Mouse (Mus musculus) retina, postnatal 1 day (tissue): ENCODE results near the gene Gm42957.
"Not testable (repeated sequence)": the region's sequence is repeated elsewhere in the genome, so short reads cannot be mapped to it uniquely, and the experiment has no call there.

Experiments used
- DNase-seq: peaks from one replicate; pipeline ENCODE4 v3.0.0-alpha.2; 2012

Gm42957 gene

DNA sequence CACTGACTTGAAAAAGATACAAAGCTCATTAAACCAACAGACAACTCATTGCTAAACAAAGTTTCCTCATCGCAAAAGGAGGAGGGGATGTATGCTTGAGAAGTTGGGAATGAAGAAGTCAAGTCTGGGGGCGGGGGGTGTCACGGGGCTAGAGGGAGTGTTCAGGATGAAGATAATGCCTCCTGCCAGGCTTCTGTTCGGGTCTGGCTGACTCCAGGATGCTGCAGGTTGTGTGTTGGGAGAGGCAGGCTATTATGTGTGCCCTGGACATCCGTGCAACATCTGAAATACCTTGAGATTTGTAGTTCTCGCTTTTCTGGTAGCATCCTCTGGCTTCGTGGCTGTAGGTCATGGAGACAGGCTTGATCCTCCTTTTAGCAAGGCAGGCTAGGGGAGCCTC lies 43.2 kb downstream of the Gm42957 start:
- no peak for DNase-seq

- no peak for DNase-seq
Observed at GRCm38 (mm10) chr3:96679159-96679674, 43.9 kb downstream of the Gm42957 start.

DNA sequence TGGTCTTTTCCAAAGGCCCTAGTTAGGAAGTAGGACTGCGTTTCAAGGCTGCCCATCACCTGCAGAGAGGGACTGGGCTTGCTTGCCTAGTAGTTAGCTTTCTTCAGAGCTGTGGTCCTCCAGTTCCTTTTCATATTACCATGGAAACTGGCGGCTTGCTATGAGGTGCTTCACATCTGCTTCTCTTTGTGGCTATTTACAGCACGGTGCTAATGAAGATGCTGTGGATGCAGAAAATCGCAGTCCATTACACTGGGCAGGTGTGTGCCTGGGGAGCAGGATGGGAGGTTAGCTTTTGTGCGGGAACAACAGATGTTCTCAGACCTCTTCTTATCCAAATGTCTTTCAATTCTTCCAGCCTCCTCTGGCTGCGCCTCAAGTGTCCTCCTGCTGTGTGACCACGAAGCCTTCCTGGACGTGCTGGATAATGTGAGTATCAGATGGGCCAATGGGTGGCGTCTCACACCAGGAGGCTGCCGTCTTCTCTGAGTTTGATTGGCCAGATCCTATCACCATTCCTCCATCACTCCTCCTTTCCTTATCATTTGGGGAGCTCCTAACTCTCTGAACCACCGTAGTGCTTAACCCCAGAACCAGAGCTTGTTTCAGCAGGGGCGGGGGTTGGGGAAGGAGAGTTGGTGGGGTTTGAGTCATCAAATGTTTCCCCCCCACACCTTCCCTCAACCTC lies 45.1 kb downstream of the Gm42957 start:
- DNase-seq: no peak

GRCm38 (mm10) chr3:96683496-96683895 lies 48.2 kb downstream of the Gm42957 start:
- no peak for DNase-seq

- no peak for DNase-seq
Observed at GRCm38 (mm10) chr3:96684151-96684821, 49.0 kb downstream of the Gm42957 start.

DNA sequence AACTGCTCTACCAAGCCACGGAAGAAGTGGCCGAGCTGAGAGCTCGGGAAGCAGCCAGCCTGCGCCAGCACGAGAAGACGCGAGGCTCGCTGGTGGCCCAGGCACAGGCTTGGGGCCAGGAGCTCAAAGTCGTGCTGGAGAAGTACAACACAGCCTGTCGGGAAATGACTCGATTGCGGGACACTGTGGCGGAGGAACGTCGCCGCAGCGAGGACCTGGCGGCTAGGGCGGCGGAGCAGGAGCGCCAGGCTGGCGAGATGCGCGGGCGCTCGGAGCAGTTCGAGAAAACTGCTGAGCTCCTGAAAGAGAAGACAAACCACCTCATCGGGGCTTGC lies 49.5 kb downstream of the Gm42957 start:
- DNase-seq: no peak

- DNase-seq: not testable (repeated sequence)
Observed at GRCm38 (mm10) chr3:96686057-96686456, 50.8 kb downstream of the Gm42957 start.

DNA sequence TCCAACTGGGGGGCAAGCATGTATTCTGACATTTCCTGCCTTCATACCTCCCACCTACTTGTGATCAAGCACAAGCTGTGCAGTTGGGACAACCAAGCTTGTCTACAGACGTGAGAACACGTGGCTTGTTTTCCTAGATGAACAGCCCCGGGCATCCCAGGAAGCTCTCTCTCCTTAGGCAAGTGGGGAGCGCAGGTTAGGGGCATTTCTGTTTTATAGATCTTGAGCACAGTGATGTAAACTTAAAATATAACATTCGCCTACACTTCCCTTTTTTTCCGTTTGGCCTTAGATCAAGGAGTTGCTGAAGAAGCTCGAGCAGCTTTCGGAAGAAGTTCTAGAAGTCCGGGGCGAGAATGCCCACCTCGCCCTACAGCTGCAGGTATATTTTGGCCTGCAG lies 53.6 kb downstream of the Gm42957 start:
- DNase-seq: no peak

DNA sequence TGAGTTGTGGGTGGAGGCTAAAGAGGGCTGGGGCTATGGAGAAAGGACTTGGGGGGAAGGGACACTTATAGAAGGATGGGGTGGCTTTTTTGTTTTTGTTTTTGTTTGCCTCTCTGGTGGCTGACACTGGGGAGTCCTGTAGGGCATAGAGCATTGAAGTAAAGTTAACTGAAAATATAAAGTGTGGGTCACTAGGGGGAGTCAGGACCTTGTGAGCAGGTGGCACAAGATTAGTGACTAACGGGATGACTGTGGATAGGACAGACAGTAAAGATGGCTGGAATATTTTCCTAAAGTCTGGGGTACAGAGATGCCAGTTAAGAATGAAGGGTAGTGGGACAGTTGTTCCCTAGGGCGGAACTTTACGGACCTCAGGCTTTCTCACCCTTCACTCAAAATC lies 55.0 kb downstream of the Gm42957 start:
- no peak for DNase-seq

DNA sequence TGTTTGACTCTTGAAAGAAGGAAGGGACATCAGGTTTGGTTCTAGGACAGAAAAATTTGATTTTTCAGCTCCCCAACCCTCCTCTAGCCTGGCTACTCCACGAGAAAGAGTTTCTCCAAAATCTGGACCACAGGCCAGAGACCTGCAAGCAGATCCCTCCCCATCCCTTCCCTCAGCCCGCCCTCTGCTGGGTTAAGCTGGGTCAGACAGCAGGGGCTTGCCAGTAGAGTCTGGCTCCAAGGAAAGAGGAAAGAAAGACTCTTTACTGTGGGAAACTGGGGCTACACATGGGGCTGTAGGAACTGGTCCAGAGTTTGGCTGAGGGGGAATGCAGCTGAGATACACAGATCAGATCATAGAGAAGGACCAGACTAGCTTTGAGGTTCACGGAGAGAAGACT lies 57.2 kb downstream of the Gm42957 start:
- DNase-seq: no peak

- no peak for DNase-seq
Observed at GRCm38 (mm10) chr3:96693579-96693978, 58.3 kb downstream of the Gm42957 start.

GRCm38 (mm10) chr3:96696198-96696765 lies 61.0 kb downstream of the Gm42957 start, which contains the start of gene Pias3:
Gene Pias3, plus strand, starts transcription at chr3:96696384.
- DNase-seq: peak; percentile 91

GRCm38 (mm10) chr3:96696766-96697732 lies 61.8 kb downstream of the Gm42957 start:
- peak; percentile 95 for DNase-seq

DNA sequence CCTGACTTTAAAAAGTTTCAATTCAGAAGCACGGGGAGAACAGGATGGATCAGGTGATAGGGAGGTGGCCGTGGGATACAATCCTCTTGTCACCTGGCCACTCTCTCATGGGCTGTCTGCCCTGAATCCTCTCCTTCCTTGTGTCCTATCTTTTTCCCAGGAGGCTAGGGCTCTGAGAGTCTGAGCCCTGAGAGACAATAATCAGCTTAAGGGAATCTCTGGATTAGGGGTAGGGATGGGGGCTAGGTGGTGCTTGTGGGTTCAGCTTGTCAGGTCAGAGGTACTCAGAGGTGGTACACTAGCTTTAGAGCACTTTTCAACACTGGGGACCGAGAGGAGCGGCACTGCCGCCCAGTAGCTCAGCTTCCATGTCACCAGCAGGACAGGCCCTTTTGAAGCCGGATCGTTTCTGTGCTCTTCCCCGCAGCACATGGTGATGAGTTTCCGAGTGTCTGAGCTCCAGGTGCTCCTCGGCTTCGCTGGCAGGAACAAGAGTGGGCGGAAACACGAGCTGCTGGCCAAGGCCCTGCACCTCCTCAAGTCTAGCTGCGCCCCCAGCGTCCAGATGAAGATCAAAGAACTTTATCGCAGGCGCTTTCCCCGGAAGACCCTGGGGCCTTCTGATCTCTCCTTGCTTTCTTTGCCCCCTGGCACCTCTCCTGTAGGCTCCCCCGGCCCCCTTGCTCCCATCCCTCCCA lies 63.9 kb downstream of the Gm42957 start:
- DNase-seq: peak; percentile 75

- DNase-seq: peak; percentile 66
Observed at GRCm38 (mm10) chr3:96700376-96700775, 65.1 kb downstream of the Gm42957 start.

DNA sequence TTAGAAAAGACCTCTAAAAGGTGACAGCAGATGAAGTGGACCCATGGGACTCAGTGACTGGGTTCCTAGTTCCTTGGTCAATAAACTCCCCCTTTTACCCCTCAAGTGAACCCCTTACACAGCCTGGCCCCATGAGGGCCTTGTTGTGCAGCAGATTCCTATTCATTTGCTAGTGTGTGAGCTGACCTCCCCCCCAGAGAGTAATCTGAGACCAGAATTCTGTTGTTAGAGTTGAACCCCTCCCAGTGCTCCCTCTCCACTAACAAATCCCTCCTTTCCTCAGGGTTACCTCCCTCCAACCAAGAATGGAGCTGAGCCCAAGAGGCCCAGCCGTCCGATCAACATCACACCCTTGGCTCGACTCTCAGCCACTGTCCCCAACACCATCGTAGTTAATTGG lies 65.7 kb downstream of the Gm42957 start:
- no peak for DNase-seq
